Mouse (Mus musculus): Measurements from ENCODE around the gene Wdr83.

DNA sequence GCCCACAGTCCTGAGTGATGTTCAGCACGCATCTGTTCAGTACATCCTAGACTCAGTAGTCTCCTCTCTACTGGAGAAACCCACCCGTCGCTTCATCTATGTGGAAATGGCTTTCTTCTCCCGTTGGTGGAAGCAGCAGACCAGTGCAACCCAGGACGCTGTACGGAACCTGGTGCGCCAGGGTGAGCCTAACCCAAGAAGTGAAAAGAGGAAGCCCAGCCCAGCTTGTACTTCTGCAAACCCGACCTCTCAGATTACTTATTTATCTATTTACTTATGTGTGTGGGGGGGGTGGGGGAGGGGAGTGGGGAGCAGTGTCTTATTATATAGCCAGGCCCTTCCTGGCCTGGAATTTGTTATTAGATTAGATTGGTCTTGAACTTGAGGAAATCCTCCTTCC, 3.5 kb upstream of the Wdr83 start:
- no peak for TF ChIP-seq CTCF (IDR thresholded peaks at IDR 0.05; ENCODE audit: extremely low read depth, insufficient read length, insufficient replicate concordance, low read depth, low read length)
- TF ChIP-seq POLR2A (IDR thresholded peaks at IDR 0.05; ENCODE audit: low read depth, low read length), result no peak

Data from small intestine, adult 2 months (tissue).